Mouse (Mus musculus) G1E-ER4 (cell line): ENCODE measurements around the gene Rab12. TPM values are rescaled to one million over a fixed set of nuclear protein-coding genes. Genes with fewer than 3 reads are reported as not detected.

Source experiments
- GATA1 ChIP-seq: IDR thresholded peaks from one replicate; pipeline ENCODE4 v1.8.0; 2012; ENCODE audit warnings: low read length, inconsistent platforms
- polyA plus RNA-seq: library from polyadenylated mRNA; stranded (reverse); fragments of >175 nt; gene quantifications from 2 replicates; pipeline ENCODE4 v1.2.3, GENCODE M21; 2012

The Rab12 gene
- polyA plus RNA-seq, result 17.0 and 19.7 TPM in 2 replicates

GRCm38 (mm10) chr17:66519554-66520553 lies at the start of gene Rab12:
Gene Rab12, minus strand, starts transcription at chr17:66519729.
- TF ChIP-seq GATA1, result no peak

- TF ChIP-seq GATA1, result no peak
These were observed 44.7 kb upstream of the Rab12 start for GRCm38 (mm10) chr17:66564213-66564612.

DNA sequence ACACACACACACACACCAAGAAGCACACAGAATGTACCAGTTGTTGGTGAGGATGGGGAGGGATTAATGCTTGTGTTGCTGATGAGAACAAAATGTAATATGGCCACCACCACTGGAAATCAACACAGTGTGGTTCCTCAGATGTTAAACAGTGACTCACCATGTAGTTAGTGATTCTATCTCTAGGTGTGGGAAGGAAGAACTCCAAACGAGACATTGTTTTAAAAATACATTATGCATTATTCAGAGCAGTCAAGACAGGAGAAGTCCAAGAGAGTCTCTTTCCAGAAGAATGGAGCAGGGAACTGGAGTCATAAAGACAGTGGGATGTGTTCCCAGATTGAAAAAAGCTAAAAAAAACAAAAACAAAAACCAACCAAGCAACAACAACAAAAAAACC lies 44.0 kb upstream of the Rab12 start:
- TF ChIP-seq GATA1, result no peak

DNA sequence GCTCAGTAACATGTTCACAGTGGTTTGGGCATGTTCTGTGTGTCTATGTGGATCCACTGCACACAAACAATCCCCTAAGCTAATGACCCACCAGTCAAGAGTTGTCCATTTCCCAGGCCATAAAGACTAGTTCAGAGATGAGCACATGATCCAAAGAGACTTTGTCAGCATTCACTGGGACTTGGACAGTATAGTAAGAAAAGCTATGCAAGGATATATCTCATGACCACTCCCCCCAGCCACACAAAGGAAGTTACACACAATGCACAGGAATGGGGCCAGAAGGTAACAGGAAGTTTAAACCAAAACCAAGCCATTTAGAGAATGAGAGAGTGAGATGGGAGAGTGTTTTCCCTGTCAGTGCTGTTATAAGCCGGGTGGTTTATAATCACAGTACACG lies 41.9 kb upstream of the Rab12 start:
- TF ChIP-seq GATA1, result no peak

DNA sequence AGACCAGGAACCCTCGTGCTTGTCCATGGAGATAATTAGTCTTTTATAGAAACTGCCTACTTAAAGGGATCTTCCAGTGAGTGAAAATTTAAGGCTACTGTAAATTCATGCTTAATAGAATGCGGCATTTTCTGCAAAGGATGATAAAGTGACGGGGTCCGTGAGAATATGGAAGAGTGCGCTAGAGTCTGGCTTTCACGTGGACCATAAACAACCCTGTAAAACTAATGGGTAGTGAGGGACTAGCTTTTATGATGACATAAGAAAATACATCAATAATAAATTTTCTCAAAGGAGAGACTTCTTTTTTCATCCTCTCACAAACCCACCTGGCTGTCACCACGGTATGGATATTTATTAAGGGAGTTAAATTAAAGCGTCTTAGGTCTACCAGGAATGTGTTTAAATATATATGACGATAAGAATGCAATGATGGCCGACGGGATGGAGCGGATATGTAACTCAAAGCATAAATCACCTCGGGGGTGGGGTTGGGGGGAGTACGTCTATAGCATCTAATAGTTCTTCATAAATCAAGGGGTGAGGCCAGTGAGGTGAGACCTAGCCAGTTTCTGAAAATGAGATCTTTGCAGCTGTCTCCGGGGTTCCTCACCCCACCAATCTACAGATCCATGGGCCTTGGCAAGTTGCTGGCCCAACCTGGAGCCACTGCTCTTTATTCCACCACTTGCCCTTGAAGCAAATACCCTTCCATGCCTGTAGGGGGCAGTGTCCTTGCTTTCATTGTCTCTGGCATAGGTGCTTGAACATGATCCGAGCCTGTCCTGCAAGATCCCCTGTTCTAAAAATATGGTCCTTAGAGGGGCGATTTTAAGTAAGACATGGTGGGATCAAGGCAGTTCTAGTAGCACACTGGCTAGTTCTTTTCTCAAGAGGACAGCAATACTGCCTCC lies 39.1 kb upstream of the Rab12 start:
- no peak for TF ChIP-seq GATA1

- no peak for TF ChIP-seq GATA1
These were observed 33.2 kb upstream of the Rab12 start for GRCm38 (mm10) chr17:66552690-66553089.

GRCm38 (mm10) chr17:66550486-66550885 lies 31.0 kb upstream of the Rab12 start:
- TF ChIP-seq GATA1, result no peak

GRCm38 (mm10) chr17:66532285-66532684 lies 12.8 kb upstream of the Rab12 start:
- no peak for TF ChIP-seq GATA1

GRCm38 (mm10) chr17:66523396-66523795 lies 3.9 kb upstream of the Rab12 start:
- TF ChIP-seq GATA1, result no peak

DNA sequence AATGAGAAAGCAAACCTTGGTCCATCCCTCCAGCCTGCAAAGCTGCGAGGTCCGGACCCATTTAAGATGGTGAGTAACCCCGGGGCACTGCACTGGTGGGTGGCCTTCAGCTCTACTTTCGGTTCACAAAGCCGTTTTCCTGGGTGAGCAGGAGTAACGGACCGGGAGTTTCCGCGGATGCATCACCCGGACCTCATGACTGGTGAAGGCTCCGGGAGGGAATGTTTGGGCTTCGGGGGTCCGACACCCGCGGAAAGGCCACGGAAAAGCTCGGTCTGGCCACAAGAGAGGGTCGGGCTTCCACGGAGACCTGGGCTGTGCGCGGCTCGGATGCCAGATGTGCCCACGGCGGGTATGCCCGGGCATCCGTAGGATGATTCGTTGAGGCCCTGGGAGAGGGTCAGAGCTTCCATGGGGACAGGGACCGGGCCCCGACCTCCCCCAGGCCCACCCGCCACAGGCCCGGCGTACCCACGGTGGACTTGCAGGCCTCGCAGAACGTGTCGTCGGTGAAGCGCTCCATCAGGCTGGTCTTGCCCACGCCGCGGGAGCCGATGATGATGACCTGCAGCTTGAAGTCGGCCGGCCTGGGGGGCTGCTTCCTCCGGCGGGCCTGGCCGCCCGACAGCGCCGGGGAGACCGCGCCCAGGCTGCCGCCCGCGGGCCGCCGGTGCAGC lies 514 bp downstream of the Rab12 start:
- TF ChIP-seq GATA1, result no peak

DNA sequence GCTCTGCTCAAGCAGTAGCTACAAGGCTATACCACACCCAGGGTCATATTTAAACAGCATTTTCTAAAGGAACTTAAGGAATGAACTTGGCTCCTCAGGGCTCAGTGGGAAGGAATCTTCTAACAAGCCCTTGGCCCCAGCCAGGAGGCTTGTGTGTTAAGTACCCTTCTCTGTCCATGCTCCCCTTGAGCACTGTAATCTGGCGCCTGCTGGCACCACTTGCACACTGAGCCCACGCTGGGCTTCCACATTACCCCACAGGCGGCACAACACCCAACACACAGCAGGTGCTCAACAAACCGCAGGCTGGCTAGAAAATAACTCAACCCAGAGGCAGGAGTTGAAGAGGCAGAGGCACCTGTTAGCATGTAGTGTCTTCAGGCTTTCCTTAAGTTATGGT lies 2.6 kb downstream of the Rab12 start:
- TF ChIP-seq GATA1, result no peak

DNA sequence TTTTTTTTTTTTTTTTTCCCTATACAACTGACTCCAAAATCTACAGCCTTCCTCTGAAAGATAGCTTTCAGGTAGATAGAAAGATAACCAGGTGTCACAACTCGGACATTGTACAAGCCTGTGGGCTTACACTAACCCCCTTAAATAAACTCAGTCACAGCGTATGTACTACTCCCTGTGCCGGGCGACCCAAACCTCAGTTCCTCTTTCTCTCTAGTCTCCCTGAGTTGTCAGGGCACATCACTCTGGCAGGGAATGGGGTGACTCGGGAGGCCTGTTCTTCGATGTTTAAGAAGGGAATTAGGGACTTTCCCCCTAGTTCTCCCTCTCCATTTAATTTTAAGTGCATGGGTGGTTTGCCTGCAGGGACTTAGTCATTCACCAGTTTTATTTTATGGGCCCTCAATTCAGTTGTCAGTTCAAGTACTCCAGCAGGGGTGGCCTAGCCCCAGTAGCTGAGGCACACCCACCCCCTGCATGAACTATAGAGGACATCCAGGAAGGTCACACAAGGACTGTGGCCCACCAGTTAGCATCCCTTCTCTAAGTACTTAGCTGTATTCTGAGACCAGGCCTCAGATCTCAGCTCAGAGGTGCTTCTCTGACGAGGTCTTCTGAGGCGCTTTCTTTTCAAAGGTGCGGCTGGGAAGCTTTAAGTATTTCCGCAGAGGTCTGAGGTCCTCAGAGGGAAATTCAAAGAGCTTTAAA lies 5.1 kb downstream of the Rab12 start:
- no peak for TF ChIP-seq GATA1

GRCm38 (mm10) chr17:66512202-66512956 lies 7.2 kb downstream of the Rab12 start:
- no peak for TF ChIP-seq GATA1

- TF ChIP-seq GATA1, result no peak
These were observed 9.3 kb downstream of the Rab12 start for GRCm38 (mm10) chr17:66510221-66510683.
